Mouse (Mus musculus) heart, adult 18-20 months (tissue): ENCODE measurements around the gene Scgb3a1. TPM values are rescaled to one million over a fixed set of nuclear protein-coding genes. Genes with fewer than 3 reads are reported as not detected.

Source experiments
- total RNA-seq, 2 experiments: library from RNA; stranded (reverse); gene quantifications; 2 replicates each; pipeline ENCODE4 v1.2.3; 2021

The Scgb3a1 gene
- total RNA-seq, 2 experiments from 2014 or later, result 127 TPM; not detected in 1

Other genes with a start within 250 kb of the Scgb3a1 start
- gene Olfr1389, start 240.5 kb upstream of the Scgb3a1 start, total RNA-seq, result not detected
- gene Olfr1388, start 227.0 kb upstream of the Scgb3a1 start, total RNA-seq, result under 1 TPM; 0.15 TPM
- gene Olfr1387, start 208.3 kb upstream of the Scgb3a1 start, total RNA-seq, result not detected
- not detected for gene Olfr1386, start 198.6 kb upstream of the Scgb3a1 start, total RNA-seq
- gene Olfr1385, start 174.5 kb upstream of the Scgb3a1 start, total RNA-seq, result not detected
- gene Olfr1384, start 156.9 kb upstream of the Scgb3a1 start, total RNA-seq, result not detected
- under 1 TPM; 0.50 to 0.75 TPM for gene Olfr1383, start 144.0 kb upstream of the Scgb3a1 start, total RNA-seq
- not detected for gene Olfr1382, start 135.4 kb upstream of the Scgb3a1 start, total RNA-seq
- gene Olfr1381, start 120.2 kb upstream of the Scgb3a1 start, total RNA-seq, result not detected
- not detected for gene Olfr1380, start 106.7 kb upstream of the Scgb3a1 start, total RNA-seq
- 10 to 100 TPM; 11.0 TPM for gene Flt4, start 54.3 kb upstream of the Scgb3a1 start, total RNA-seq
- 10 to 100 TPM; 21.0 to 21.5 TPM for gene Cnot6, start 49.1 kb downstream of the Scgb3a1 start, total RNA-seq
- gene Gfpt2, start 130.6 kb downstream of the Scgb3a1 start, total RNA-seq, result 1 to 10 TPM; 8.7 to 9.3 TPM
- gene Mapk9, start 183.1 kb downstream of the Scgb3a1 start, total RNA-seq, result 10 to 100 TPM; 42.4 to 45.5 TPM
- under 1 TPM; 0.40 to 0.54 TPM for gene Rasgef1c, start 238.2 kb downstream of the Scgb3a1 start, total RNA-seq